Mouse (Mus musculus) cerebellum, postnatal 14 days (tissue): ENCODE measurements around the gene Tbc1d8.

Source experiments
- DNase-seq, 2 experiments: peaks; one replicate each; pipeline ENCODE4 v3.0.0; 2021; ENCODE audit warnings: mixed read lengths in 2 of 2

The Tbc1d8 gene

GRCm38 (mm10) chr1:39393217-39393867, 85.2 kb downstream of the Tbc1d8 start:
- DNase-seq = no peak

DNA sequence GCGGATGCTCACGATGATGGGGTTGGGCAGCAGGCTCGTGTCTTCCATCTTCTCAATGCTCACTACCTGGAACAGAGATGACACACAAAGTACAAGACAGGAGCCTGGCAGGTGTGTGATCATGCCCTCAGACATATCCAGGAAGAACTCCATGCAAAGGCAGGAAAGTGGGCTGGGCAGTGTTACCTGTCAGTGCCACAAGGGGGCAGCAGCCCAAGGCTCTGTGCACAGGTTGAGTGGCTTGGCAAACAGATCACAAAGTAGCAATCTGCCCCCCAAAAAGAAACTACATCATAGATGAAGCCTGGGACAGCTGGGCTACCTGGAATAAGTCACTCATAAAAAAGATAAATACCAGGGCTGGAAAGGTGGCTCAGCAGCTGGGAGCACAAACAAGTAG, 86.4 kb downstream of the Tbc1d8 start:
- peak; percentile 92 for DNase-seq

DNA sequence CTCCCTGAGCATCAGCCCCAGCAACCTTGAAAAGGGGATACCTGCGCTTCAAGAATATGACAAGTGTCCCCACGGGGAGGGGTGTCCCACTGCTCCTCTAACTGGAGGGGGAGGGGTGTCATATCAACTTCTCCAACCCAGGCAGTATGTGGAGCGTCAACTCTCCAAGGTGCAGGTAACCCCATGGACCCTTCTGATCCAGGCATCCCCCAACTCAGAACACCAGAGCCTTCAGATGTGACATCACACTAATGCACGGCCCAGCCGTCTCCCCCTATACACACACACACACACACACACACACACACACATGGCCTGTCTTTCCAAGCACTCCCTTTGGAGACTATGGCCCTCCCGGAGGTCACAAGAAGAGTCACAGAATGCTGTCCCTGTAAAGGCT, 86.9 kb downstream of the Tbc1d8 start:
- no peak for DNase-seq

DNA sequence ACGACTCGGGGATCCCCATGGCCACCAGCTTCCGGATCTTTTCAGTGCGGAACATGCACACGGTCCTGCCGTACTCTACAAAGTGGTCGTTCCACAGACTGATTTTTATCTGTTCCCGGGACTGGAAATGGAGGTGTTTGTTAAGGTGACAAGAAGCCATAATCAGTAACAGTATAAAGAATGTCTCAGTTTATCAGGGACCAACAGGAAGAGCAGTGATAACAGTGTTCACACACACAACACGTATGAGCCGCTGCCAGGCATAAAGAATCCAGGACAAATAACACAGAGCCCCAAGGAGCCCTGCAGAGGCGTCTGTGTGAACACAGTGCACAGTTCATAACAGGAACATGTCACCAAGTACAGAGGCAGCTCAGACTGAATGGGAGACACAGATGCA, 89.2 kb downstream of the Tbc1d8 start:
- DNase-seq = no peak

- DNase-seq = no peak
Observed at GRCm38 (mm10) chr1:39388163-39388562, 90.4 kb downstream of the Tbc1d8 start.

DNA sequence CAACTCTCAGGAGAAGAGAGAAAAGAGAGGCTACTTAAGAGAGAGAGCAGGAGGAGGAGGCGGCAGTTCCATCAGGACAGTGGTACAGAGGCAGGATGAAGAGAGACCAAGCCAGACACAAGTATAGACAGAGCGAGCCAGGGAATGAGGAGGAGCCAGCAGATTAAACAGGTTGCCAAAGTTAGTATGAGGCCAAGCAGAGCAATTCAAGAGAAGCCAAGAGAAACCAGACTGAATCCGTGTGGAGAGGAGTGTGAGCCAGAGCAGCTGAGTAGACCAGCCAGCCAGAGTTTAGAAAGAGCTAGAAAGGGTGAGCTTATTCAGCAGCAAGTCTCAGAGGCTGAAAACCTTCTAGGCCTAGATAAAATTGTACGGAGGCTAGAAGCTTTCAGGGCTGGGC, 91.1 kb downstream of the Tbc1d8 start:
- DNase-seq = peak; percentile 35 to 66

DNA sequence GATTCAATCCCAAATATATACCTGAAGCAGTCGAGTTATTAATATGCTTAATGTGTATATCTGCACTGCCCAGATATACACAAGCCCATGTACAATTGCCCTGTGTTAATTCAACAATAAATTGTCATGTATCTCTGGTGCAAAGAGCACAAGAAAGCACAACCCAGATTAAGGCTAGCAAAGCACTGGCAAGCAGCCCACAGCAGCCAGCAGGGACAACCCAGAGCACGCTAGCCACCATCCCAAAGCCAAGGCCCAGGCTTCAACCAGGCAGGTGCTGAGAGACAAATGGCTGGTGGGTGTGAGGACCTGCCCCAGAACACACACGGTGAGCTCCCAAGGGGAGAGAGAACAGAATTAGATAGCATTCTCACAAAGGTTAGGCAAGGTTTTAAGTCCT, 92.1 kb downstream of the Tbc1d8 start:
- DNase-seq = peak; percentile 68 to 69

- DNase-seq = no peak
Observed at GRCm38 (mm10) chr1:39384914-39385313, 93.6 kb downstream of the Tbc1d8 start.

GRCm38 (mm10) chr1:39381017-39381416, 97.5 kb downstream of the Tbc1d8 start:
- no peak for DNase-seq

DNA sequence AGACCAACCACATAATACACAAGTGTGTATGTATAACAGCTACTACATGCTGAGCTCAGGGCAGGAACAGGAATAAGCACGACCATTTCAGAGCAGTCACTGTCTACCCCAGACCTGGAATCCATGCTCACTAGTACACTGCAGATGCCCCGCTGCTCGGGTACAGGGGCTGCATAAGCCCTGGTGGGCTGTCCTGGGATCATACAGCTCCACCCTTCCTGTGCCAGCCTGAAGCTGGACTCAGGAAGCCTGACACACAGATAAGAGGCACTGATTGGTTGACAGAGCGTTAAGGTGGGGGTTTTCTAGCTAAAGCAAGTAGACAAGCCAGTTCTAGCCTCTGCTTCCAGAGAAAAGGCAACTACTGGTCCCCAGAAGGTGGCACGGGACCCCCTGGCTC, 99.5 kb downstream of the Tbc1d8 start:
- DNase-seq = no peak

DNA sequence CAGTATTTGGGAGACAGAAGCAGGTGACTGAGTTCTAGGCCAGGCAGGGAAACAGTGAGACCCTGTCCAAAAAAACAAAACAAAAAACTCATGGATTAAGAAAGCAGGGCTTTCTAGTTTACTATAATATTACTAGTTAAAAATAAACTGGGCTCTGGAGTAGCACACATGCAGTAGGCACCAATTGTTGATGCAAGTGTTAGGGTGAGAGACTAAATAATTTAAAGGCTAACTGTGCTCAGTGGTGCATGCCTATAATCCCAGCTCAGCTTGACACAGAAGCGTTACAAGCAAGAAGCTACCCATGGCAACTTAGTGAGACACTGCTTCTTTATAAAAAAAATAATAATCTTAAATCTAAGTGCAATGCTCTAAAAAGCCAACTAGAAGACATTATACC, 100.0 kb downstream of the Tbc1d8 start:
- DNase-seq = no peak

GRCm38 (mm10) chr1:39376726-39377240, 101.8 kb downstream of the Tbc1d8 start:
- DNase-seq = peak; percentile 75 to 86

DNA sequence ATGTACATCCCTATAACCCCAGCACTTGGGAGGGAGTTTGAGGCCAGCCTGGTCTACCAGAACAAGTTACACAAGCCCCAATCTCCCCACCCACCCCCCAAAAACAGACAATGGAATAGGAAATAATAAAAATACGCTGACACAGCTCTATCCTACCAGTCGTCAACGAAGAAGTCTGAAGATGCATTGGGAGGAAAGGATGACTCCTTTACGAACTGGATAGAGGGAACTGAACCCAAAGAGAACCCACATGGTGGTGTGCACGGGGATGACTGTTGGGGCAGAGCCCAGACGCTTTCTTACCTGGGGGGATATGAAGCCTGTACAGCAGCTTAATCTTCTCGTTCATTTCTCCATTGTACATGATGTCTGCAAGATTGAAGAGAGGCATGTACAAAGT, 102.4 kb downstream of the Tbc1d8 start:
- no peak for DNase-seq

GRCm38 (mm10) chr1:39374231-39374809, 104.2 kb downstream of the Tbc1d8 start:
- DNase-seq = no peak

DNA sequence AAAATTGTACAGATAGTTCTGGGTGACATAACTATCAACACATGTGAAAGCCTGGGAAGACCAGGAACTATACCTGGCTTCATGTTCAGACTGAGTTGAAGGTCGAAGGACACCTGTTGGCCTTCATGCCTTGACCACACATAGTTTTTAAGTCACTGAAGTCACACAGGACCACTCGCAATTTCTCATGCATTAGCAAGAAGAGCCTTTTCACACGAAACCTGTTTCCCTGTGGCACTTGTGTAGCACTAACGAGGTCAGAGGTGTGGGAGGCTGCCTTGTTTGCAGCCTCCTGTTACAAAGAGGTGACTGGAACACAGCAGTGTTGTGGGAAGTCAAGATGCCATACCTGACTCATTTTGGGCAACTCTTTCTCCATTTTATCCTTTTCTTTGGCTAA, 105.2 kb downstream of the Tbc1d8 start:
- DNase-seq = no peak

DNA sequence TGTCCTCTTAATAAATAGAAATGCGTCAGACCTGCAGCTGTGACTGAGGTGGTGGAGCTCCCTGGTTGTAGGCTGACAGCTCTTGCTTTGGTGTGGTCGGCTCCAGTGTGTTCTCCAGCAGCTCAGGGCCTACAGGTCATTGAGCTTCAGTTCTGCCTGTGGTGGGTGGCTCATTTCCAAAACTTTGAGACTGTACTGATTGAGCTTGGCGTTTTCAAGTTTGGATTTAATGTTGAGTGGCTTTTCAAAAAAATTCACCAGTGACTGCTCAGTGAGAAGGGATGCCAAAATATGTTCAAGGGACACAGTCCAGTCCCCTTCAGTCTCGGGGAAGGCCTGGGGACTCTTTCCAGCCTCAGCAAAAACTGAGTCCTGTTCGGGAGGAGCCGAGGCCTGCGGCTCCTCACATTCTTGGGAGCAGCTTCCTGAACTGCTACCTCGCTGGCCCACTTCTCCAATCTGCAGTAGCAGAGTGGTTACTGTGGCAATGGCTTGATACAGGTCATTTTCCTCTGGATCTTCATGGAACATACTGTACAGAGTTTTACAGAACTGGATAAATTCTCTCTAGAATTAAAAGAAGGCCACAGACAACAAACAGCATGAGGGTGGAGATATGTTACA, 106.2 kb downstream of the Tbc1d8 start:
- DNase-seq = no peak

GRCm38 (mm10) chr1:39370431-39370830, 108.1 kb downstream of the Tbc1d8 start:
- DNase-seq = no peak

GRCm38 (mm10) chr1:39368267-39368841, 110.2 kb downstream of the Tbc1d8 start:
- DNase-seq = no peak

DNA sequence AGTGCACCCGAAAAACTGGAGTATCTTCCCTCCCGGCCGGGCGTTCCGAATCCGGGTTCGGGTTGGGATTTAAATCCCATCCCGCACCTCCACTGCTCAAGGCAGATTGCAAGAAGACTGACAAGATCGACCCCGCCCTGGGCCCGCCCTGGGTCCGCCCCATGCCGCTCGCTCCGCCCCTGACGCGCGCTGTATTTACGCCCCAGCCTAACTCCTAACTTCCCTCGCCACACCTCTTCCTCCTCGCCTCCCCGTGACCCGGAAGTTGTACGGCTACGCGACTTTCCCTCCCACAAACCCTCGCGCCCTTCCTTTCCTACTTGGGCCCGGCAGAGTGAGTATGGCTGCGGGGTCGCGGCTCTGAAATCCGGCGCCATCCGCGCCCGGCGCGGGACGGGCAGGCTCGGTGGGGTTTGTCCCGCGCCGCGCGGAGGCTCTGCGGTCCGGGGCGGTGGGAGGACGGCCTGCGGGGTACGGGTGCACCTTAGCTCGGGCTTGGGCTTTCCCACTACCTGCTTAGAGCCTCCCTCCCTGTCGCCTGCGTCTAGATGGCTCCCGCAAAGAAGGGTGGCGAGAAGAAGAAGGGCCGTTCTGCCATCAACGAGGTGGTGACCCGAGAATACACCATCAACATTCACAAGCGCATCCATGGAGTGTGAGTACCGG, 110.8 kb downstream of the Tbc1d8 start, which contains the start of gene Rpl31:
TSS of gene Rpl31 (plus strand) at position 242 of the 666 bp plus-strand sequence.
- DNase-seq = peak; percentile 97

DNA sequence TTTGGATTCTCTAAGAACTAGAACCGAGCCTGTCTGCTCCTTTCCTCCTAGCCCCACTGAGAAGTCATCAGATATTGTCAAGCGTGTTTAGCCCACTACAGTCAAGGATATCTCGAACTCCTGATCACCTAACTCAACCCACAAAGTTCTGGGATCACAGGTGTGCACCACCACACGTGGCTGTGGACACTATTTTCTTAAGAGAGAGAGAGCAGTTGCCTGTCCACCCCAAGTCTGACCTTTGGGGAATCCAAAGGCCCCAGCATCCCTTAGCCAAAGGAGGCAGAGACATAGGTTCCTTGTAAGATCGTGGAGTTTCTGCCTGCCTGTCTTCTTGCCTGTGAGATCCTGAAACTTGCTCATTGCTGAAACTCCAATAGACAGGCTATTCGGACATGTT, 111.5 kb downstream of the Tbc1d8 start:
- DNase-seq = no peak

- no peak for DNase-seq
Observed at GRCm38 (mm10) chr1:39365562-39365961, 113.0 kb downstream of the Tbc1d8 start.

GRCm38 (mm10) chr1:39362515-39362893, 116.1 kb downstream of the Tbc1d8 start:
- no peak for DNase-seq
